Mouse (Mus musculus) ES-E14 (cell line): ENCODE measurements at regions not wholly inside any gene's neighbourhood (a gene's known extent, or its start where the extent isn't known, plus 50 kb on each side); places are given as distances from the start of the nearest gene placed in this dataset.

Source experiments
- CHD2 ChIP-seq: IDR thresholded peaks from 2 replicates; pipeline ENCODE4 v1.6.1; 2014; ENCODE audit warnings: mild to moderate bottlenecking, low read depth, low read length, inconsistent platforms
- HCFC1 ChIP-seq: IDR thresholded peaks from 2 replicates; pipeline ENCODE4 v1.6.1; 2012; ENCODE audit warnings: low read length, inconsistent platforms, borderline replicate concordance; ENCODE audit not compliant: insufficient read depth
- MAFK ChIP-seq: IDR thresholded peaks from 2 replicates; pipeline ENCODE4 v1.6.1; 2014; ENCODE audit warnings: mild to moderate bottlenecking, low read depth, low read length, inconsistent platforms; ENCODE audit not compliant: insufficient read depth
- ZC3H11A ChIP-seq: IDR thresholded peaks from 2 replicates; pipeline ENCODE4 v1.6.1; 2012; ENCODE audit warnings: low read depth, mild to moderate bottlenecking, inconsistent platforms, low read length, borderline replicate concordance
- ZNF384 ChIP-seq: IDR thresholded peaks from 2 replicates; pipeline ENCODE4 v1.6.1; 2012; ENCODE audit warnings: low read depth, low read length, inconsistent platforms

DNA sequence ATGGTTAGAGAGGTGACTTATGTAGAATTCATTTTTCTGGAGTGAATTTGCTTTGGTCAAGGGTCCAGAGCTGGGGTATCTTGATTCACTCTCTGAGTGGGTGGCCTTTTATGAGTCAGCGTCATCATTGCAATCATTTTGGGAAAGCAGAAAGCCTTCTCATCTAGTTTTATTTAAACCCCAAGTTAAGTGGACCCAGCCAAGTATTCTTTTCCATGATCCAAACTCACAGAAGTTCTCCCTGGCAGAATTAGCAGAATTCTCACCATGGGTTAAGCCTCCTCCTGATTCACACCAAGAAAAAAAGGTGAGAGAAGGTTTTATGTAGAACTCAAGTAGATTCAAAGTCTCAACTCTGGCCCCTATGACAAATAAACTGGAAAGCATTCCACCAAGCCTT lies 211.8 kb downstream of the Sox11 start:
- no peak for TF ChIP-seq CHD2
- TF ChIP-seq ZC3H11A, result no peak
- TF ChIP-seq HCFC1, result no peak
- TF ChIP-seq MAFK, result no peak
- no peak for TF ChIP-seq ZNF384
